Mouse (Mus musculus): ENCODE measurements around the gene Add3. TPM values are rescaled to one million over a fixed set of nuclear protein-coding genes. Genes with fewer than 3 reads are reported as not detected.
"Not testable (repeated sequence)": the region's sequence is repeated elsewhere in the genome, so short reads cannot be mapped to it uniquely, and the experiment has no call there.

The Add3 gene
- polyA plus RNA-seq, 1 experiment from 2014 or later: 119 TPM

DNA sequence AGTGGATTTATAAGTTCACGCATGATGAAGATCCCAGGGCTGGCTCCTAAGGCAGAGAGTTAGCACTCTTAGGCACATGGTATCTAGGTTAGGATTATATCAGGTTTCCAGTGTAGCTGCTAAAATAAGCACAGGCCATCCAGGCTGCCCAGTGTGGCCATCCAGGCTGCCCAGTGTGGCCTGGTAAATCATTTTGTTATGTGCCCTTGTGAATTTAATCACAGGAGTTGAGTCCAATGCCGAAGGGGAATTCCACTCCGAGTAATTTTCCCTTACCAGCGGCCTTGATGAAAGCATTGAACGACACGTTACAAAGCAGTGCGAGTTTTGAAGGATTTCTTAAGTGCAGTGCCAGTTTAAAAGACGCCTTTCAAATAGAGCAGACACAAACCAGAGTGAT, 77.6 kb downstream of the Add3 start:
- no peaks in the 10 kb centered on the region for H3K9me3 ChIP-seq (ENCODE audit: low read depth, low read length)
- H3K27ac ChIP-seq (ENCODE audit: low read depth): no peak overlapping the region
- no peak for TF ChIP-seq CTCF (IDR thresholded peaks at IDR 0.05; ENCODE audit: low read depth)
- H3K4me1 ChIP-seq (ENCODE audit: insufficient read depth): no peaks in the 10 kb centered on the region
- H3K4me3 ChIP-seq (ENCODE audit: low read depth, low read length): no peak overlapping the region
- no peak for ATAC-seq (ENCODE audit: insufficient read depth)
- no peak overlapping the region for H3K4me2 ChIP-seq
- no peak for DNase-seq
- no peak overlapping the region for H3K9ac ChIP-seq
- H3K36me3 ChIP-seq (ENCODE audit: insufficient read depth): peaks cover 39% of the 10 kb centered on the region
- WGBS: 80% methylated on average over 8 of the region's 8 CpGs
- no peaks in the 10 kb centered on the region for H3K27me3 ChIP-seq (ENCODE audit: insufficient read depth, low read length)

DNA sequence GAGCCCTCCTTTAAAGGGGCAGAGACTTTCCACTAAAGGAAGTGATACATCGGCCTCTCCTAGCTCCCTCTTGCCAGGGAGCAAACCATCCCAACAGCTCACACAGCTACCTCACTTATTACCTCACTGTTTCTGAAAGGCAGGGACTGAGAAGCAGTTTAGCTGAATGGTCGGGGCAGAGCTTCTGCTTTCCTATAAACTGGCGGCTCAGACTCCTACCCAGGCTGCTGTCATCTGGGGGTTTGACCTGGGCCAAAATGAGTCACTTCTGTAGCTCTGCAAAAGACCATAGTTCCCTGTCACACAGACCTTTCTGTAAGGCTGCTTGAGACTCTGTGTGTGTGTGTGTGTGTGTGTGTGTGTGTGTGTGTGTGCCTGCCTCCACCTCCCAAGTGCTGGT, 79.1 kb downstream of the Add3 start:
- Histone ChIP-seq H3K9me3 (ENCODE audit: low read depth, low read length) (no peaks in the 10 kb centered on the region), H3K4me1 (ENCODE audit: insufficient read depth) (no peaks in the 10 kb centered on the region), H3K27ac (ENCODE audit: low read depth) (no peak overlapping the region), H3K27me3 (ENCODE audit: insufficient read depth, low read length) (no peaks in the 10 kb centered on the region), H3K9ac (no peak overlapping the region), H3K4me2 (no peak overlapping the region), H3K36me3 (ENCODE audit: insufficient read depth) (peaks cover 43% of the 10 kb centered on the region), H3K4me3 (ENCODE audit: low read depth, low read length) (no peak overlapping the region)
- 68% methylated on average over 3 of the region's 3 CpGs for WGBS
- DNase-seq (no peak), ATAC-seq (ENCODE audit: insufficient read depth) (no peak)
- no peak for TF ChIP-seq CTCF (IDR thresholded peaks at IDR 0.05; ENCODE audit: low read depth)

DNA sequence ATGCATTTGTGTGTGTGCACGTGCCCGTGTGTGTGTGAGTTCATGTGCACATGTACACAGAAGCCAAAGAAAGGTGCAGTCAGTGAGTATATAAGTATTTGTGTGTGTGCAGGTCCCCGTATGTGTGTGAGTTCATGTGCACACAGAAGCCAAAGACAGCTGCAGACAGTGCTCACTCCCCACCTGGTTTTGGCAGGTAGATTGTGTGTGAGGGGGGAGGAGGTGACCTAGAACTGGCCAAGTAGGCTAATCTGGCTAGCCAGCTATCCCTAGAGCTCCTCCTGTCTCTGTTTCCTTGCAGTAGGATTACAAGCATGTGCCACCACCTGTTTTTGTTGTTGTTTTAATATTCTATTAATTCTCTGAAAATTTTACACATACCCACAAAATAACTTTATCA, 80.9 kb downstream of the Add3 start:
- Histone ChIP-seq H3K27ac (ENCODE audit: low read depth) (no peak overlapping the region), H3K9ac (no peak overlapping the region), H3K36me3 (ENCODE audit: insufficient read depth) (peaks cover 44% of the 10 kb centered on the region), H3K27me3 (ENCODE audit: insufficient read depth, low read length) (no peaks in the 10 kb centered on the region), H3K4me2 (no peak overlapping the region), H3K4me1 (ENCODE audit: insufficient read depth) (no peaks in the 10 kb centered on the region), H3K9me3 (ENCODE audit: low read depth, low read length) (no peaks in the 10 kb centered on the region), H3K4me3 (ENCODE audit: low read depth, low read length) (no peak overlapping the region)
- ATAC-seq (ENCODE audit: insufficient read depth) (no peak), DNase-seq (no peak)
- WGBS: 92% methylated on average over 3 of the region's 3 CpGs
- no peak for TF ChIP-seq CTCF (IDR thresholded peaks at IDR 0.05; ENCODE audit: low read depth)

DNA sequence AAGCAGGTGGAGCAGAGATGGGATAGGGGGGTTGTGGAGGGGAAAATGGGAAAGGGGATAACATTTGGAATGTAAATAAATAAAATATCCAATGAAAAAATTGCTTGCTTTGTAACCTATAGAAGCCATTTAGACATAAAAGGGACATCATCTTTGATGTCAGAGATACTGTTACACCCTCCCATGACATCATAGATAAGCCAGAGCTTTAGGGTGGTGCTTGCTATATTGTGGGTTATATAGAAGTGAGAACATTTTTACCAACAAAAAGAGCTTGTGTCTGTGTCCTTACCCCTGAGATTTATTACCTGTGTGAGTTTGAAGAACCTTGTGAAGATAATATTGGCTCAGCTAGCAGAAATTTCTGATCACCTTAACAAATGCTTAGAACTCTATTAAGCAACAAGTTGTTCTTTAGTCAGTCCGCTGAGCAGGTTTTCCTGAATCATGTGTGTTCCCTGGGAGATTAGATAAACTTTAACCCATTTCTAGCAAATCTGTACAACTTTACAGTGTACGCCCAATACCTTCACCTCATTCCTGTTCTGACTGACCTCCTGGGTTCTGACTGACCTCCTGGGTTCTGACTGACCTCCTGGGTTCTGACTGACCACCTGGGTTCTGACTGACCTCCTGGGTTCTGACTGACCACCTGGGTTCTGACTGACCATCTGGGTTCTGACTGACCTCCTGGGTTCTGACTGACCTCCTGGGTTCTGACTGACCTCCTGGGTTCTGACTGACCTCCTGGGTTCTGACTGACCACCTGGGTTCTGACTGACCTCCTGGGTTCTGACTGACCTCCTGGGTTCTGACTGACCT, 85.2 kb downstream of the Add3 start:
- 62% methylated on average over 2 of the region's 2 CpGs for WGBS
- H3K4me3 ChIP-seq (ENCODE audit: low read depth, low read length); H3K9ac ChIP-seq; H3K4me1 ChIP-seq (ENCODE audit: insufficient read depth); H3K9me3 ChIP-seq (ENCODE audit: low read depth, low read length); H3K27ac ChIP-seq (ENCODE audit: low read depth); H3K27me3 ChIP-seq (ENCODE audit: insufficient read depth, low read length); ATAC-seq (ENCODE audit: insufficient read depth); DNase-seq; H3K4me2 ChIP-seq: not testable (repeated sequence)
- peaks cover 41% of the 10 kb centered on the region for H3K36me3 ChIP-seq (ENCODE audit: insufficient read depth)

DNA sequence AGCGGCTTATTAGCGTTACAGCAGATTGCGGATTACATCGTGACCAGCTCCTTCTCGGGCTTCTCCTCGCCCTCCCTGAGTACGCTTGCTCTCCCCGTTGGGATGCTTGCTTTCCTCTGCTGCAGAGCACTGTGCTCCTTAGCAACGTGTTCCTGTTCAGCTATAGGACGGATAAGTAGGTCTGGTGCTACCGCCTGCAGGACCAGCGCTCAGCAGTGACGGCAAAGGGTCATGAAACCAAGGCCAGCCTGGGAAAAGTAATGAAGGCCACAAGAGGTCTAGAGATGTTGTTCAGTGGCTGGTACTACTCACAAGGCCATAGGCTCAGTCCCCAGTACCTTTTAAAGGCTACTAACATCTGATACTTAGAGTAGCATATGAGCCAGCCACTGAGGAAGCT, 86.4 kb downstream of the Add3 start:
- no peak for DNase-seq
- 77% methylated on average over 13 of the region's 13 CpGs for WGBS
- Histone ChIP-seq H3K9me3 (ENCODE audit: low read depth, low read length) (no peaks in the 10 kb centered on the region), H3K4me3 (ENCODE audit: low read depth, low read length) (no peak overlapping the region), H3K27ac (ENCODE audit: low read depth) (no peak overlapping the region), H3K4me2 (no peak overlapping the region), H3K36me3 (ENCODE audit: insufficient read depth) (peaks cover 38% of the 10 kb centered on the region), H3K27me3 (ENCODE audit: insufficient read depth, low read length) (no peaks in the 10 kb centered on the region), H3K9ac (no peak overlapping the region), H3K4me1 (ENCODE audit: insufficient read depth) (no peaks in the 10 kb centered on the region)
- TF ChIP-seq CTCF (IDR thresholded peaks at IDR 0.05; ENCODE audit: low read depth): no peak
- no peak for ATAC-seq (ENCODE audit: insufficient read depth)

DNA sequence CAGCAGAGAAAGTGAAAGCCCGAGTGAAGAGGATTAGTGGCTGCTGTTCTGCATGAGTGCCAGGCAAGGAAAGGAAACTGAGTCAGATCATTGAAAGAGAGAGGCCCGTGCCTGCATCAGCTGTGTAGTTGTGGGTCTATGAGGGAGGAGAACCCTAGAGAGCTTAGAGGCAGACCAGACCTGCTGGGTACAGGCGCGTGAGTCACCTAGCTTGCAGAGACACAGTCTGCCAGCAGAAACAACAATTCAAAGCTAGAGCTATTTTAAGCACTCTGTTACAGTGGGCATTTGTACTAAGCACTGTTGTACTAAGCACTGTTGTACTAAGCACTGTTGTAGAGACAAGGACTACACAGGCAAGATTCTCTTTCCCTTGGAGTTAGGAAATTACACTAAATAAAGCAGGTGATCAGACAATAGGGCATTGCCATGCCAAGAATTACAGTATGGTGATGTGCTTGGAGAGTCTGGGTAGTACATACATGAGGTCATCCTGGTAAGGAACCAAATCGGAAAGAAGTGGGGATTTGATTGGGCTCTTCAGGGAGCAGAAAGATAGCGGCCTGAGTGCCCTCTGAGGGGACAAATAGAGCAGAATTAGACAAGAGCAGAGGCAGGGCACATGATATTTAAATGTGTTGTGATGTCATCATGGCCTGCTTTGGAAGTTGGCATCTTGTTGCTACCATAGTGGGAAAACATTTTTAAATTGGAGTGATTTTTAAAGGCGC, 88.0 kb downstream of the Add3 start:
- no peak for DNase-seq
- Histone ChIP-seq H3K4me1 (ENCODE audit: insufficient read depth) (no peaks in the 10 kb centered on the region), H3K4me2 (no peak overlapping the region), H3K36me3 (ENCODE audit: insufficient read depth) (peaks cover 46% of the 10 kb centered on the region), H3K9me3 (ENCODE audit: low read depth, low read length) (no peaks in the 10 kb centered on the region), H3K27ac (ENCODE audit: low read depth) (no peak overlapping the region), H3K27me3 (ENCODE audit: insufficient read depth, low read length) (no peaks in the 10 kb centered on the region), H3K4me3 (ENCODE audit: low read depth, low read length) (no peak overlapping the region), H3K9ac (no peak overlapping the region)
- no peak for ATAC-seq (ENCODE audit: insufficient read depth)
- no peak for TF ChIP-seq CTCF (IDR thresholded peaks at IDR 0.05; ENCODE audit: low read depth)
- 90% methylated on average over 7 of the region's 7 CpGs for WGBS

Data from lung, embryonic 14.5 days (tissue).